Mouse (Mus musculus) leukemia stem cell, adult 10-12 weeks (primary cell): Measurements from ENCODE around the gene Orai2. TPM values are rescaled to one million over a fixed set of nuclear protein-coding genes. Genes with fewer than 3 reads are reported as not detected.

Source experiments
- polyA plus RNA-seq: library from polyadenylated mRNA; stranded (reverse); fragments of >175 nt; gene quantifications from 2 replicates; pipeline ENCODE4 v1.2.3, GENCODE M21; 2012; ENCODE audit warnings: low replicate concordance

The Orai2 gene
- 16.6 and 22.8 TPM in 2 replicates for polyA plus RNA-seq

DNA sequence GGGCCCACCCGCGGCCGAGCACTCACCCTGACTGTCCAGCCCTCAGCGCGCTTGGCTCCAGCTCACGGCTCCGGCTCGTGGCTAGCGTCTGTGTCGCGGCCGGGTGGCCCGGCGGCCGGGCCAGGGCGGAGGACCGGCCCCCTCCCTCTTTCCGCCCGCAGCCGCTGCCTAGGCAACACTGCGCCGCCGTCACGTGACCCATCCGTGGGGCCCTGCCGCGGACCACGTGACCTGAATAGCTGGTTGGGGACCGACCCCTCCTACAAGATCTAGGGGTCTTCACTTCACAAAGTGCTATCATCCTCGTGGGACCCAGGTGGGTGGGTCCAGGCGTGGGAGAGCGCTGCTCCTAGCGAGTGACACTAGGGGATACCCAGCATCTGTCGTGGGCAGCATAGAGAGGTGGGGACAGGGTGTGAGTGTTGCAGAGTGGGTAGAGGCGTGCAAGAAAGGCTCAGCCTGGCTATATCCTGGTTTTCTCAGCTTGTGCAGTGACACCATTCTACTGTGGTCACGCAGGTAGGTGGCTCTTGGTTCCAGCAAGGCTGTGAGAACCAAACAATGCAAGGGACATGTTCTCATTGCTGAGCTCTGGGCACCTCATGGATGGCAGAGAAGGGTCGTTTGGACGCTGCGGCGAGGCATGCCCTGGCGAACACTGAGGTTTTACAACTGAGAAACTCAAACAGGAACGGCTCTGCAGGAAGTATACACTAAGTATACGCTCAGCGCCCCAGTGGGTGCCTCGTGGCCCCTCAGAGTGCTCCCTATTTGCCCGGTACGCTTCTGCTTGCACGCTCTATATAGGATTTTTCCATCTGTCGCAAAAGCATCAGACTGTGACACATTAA is at the start of gene Orai2:
TSS of gene Orai2 (minus strand) at position 202 of the 851 bp plus-strand sequence.

DNA sequence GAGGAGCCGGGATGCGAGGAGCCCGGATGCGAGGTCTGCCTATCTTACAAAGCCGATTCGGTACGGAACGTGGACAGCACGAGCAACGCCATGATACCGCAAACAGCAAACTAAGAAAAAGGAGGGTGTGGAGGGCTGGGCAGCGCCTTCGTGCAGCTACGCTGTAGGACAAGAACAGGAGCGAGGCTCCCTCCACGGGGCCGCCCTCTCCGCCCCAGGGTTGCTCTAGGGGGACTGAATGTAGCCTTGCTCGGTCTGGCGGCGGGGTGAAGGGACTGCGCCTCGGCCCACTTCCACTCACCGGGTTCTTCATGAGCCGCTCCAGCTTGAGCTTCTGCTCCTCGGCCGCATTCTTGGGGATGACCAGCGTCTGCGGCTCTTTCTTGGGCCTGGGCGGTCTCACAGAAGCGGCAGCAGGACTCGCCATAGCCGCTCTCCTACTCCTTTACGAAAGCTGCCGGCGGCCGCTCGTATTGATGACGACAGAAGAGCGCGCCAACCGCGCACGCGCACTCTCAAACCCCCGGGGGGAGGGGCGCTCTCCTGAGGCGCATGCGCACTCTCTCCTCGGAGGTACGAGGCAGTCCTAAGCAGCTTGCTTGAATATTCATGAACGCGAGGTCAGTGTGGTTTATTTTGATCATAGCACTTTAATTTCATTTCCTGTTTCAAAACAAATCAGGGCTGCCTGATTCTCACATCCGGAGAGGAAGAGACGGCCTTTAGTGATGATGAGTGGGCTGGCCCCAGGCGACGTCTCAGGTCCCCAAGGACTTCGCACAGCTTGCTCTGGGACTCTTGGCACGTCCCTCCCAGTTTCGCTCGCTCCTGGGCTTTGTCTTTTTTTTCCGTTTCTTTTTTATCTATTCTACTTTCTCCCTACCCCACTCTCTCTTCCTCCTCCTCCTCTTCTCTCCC is 28.2 kb upstream of the Orai2 start, which contains the start of gene Prkrip1:
TSS of gene Prkrip1 (minus strand) at position 490 of the 918 bp plus-strand sequence.

DNA sequence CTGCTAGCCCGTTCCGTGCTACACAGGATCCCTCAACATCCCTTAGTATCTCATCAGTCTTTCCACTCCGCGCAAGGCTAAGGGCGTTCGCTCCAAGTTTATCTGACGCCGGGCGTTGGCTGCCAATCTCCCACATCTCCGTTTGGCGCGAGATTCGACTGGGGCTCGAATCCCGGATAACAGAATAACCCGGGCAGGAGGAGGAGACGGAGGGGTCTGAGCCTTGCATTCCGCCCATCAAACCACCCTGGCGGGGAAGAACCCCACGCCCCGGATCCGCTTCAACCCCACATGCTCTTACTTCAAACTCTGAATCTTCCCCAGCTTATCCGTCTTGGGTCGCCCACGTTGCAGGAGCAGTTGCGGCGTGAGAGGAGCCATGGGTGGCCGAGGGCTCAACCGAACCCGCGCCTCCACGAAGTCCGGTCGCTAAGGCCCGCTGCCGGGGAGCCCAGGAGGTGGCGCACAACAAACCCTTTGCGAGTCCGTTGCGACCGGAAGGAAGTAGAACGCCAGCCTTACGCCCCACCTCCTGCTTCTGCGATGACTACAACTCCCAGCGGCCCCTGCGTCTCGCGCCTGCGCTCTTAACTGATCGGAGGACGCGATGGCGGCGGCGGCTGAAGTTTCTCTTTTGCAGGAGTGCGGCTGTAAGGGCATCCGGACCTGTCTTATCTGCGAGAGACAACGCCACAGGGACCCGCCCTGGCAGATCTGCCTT is 34.8 kb downstream of the Orai2 start, which contains the start of the genes Lrwd1 and Alkbh4:
TSS of gene Lrwd1 (minus strand) at position 504 of the 721 bp plus-strand sequence.
TSS of gene Alkbh4 (plus strand) at position 576 of the 721 bp plus-strand sequence.

DNA sequence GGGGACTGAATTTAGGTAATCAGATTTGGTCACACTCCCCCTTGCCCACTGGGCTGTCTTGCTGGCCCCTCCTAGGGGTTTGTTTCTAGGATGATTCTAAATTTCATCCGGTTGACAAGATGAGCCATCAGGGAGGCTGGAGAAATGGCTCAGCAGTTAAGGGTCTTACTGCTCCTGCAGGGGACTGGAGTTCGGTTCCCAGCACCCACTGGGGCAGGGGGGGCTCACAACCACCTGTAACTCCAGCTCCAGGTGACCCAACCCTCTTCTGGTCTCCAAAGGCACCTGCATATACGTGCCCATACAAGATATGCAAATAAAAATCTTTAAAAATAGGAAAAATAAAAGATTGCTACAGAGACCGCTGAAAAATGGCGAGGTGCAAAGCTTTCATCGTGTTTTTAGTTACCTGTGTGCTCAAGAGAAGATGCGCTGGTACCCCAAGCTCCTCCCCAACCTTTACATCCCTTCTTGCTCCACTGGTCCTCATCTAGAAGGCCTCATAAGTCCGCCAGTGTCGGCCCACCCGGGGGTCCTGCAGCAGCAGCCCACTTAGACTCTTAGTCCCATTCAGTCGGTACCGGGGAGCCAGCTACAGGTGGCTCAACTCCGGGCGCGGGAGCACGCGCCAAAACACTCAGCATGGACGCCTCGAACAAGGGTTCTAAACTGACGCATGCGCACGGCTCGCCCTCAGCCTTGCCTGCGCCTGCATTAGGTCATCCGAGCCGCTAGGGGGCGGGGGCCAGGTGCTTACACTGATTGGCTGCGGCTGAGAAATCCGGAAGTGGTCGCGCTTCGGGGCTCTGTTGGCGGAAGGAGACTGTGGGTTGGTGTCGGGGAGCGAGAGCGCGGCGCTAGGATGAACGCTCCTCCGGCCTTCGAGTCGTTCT is 54.4 kb downstream of the Orai2 start, which contains the start of gene Polr2j:
TSS of gene Polr2j (plus strand) at position 741 of the 893 bp plus-strand sequence.

Other genes with a start within 250 kb of the Orai2 start
- gene Ywhag, start 236.1 kb downstream of the Orai2 start, polyA plus RNA-seq: 66.6 and 168 TPM in 2 replicates
- gene Ssc4d, start 196.2 kb downstream of the Orai2 start, polyA plus RNA-seq: 0.08 and 0.55 TPM in 2 replicates
- gene Zp3, start 190.6 kb downstream of the Orai2 start, polyA plus RNA-seq: not detected in 2 replicates
- 22.8 and 36.0 TPM in 2 replicates for gene Dtx2, start 175.9 kb downstream of the Orai2 start, polyA plus RNA-seq
- 0.14 and 0.20 TPM in 2 replicates for gene Upk3b, start 132.2 kb downstream of the Orai2 start, polyA plus RNA-seq
- gene Upk3bl, start 116.2 kb downstream of the Orai2 start, polyA plus RNA-seq: not detected in 2 replicates
- gene Rasa4, start 86.8 kb downstream of the Orai2 start, polyA plus RNA-seq: 8.1 and 9.3 TPM in 2 replicates
- gene Polr2j, start 54.1 kb downstream of the Orai2 start, polyA plus RNA-seq: 16.3 and 42.3 TPM in 2 replicates
- gene Lrwd1, start 34.6 kb downstream of the Orai2 start, polyA plus RNA-seq: 98.4 and 153 TPM in 2 replicates
- 36.7 and 46.7 TPM in 2 replicates for gene Alkbh4, start 34.6 kb downstream of the Orai2 start, polyA plus RNA-seq
- gene Prkrip1, start 28.2 kb upstream of the Orai2 start, polyA plus RNA-seq: 15.0 and 69.6 TPM in 2 replicates
- gene Sh2b2, start 75.8 kb upstream of the Orai2 start, polyA plus RNA-seq: 19.7 and 31.1 TPM in 2 replicates